Mouse (Mus musculus) liver, adult 10 weeks (tissue): ENCODE data around the gene Col10a1. TPM values are rescaled to one million over a fixed set of nuclear protein-coding genes. Genes with fewer than 3 reads are reported as not detected.

Experiments used
- polyA plus RNA-seq: library from polyadenylated mRNA; stranded (reverse); fragments of 350-450 nt; fragmentation: Illumina TruSeq; extraction: RNeasy Lipid Tissue Mini Kit (QIAGEN cat#74804); gene quantifications from one replicate; pipeline ENCODE4 v1.2.3, GENCODE M21; 2014; ENCODE audit warnings: low read depth, low replicate concordance

Col10a1 gene
- polyA plus RNA-seq, result not detected

GRCm38 (mm10) chr10:34389681-34390080 lies at the start of gene Col10a1:
Col10a1 (plus strand) TSS chr10:34389981.

GRCm38 (mm10) chr10:34418204-34418756 lies 28.5 kb downstream of the Col10a1 start, which contains the start of gene Nt5dc1:
Nt5dc1 (minus strand) TSS chr10:34418552.

Other genes starting within 250 kb of the Col10a1 start
- gene Dse, start 182.3 kb upstream of the Col10a1 start, polyA plus RNA-seq, result 6.4 TPM
- gene Tspyl1, start 107.8 kb upstream of the Col10a1 start, polyA plus RNA-seq, result 23.9 TPM
- 7.3 TPM for gene Tspyl4, start 92.5 kb upstream of the Col10a1 start, polyA plus RNA-seq
- 37.0 TPM for gene Nt5dc1, start 28.6 kb downstream of the Col10a1 start, polyA plus RNA-seq
- 8.4 TPM for gene Frk, start 93.4 kb downstream of the Col10a1 start, polyA plus RNA-seq